Mouse (Mus musculus) CD4-positive, CD25-positive, alpha-beta regulatory T cell, adult 4 months (primary cell): Measurements from ENCODE around the gene Gm49486. TPM values are rescaled to one million over a fixed set of nuclear protein-coding genes. Genes with fewer than 3 reads are reported as not detected.

ENCODE experiments used
- ATAC-seq: one replicate; pipeline ENCODE4 v1.8.0; 2017
- polyA plus RNA-seq, 2 experiments: library from polyadenylated mRNA; unstranded; fragments of 100-300 nt; shearing (Covaris generic); gene quantifications; one replicate each; pipeline ENCODE4 v1.2.1; 2017

The Gm49486 gene
- polyA plus RNA-seq, 2 experiments from 2014 or later: 0.52 TPM; not detected in 1

DNA sequence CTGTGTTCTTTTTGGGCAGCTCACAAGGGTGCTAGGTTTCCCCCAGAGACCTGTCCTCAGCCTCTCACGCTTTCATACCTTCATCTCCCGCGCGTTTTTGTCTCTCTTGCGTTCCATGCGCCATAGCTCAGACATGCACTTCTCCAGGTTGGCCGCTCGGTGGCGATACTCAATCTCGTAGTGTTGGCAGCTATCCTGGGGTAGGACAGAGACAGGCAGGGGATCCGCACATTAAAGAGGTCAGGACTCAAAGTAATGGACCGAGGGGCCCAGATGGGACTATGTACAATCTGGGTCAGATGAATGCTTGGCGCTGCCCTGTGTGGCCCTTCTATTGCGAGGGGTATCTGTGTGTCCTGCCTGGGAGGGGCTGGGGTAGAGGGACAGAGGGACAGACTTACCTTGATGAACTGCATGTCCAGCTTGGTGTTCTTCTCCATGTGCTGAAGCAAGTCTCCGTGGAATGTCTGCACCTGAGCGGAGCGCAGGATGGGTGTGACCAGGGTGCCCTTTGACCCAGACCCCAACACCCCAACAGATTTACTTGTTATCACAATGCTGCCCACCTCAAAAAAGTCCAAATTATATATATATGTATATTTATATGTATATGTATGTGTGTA, 42.0 kb downstream of the Gm49486 start:
- ATAC-seq: peak; percentile 72

DNA sequence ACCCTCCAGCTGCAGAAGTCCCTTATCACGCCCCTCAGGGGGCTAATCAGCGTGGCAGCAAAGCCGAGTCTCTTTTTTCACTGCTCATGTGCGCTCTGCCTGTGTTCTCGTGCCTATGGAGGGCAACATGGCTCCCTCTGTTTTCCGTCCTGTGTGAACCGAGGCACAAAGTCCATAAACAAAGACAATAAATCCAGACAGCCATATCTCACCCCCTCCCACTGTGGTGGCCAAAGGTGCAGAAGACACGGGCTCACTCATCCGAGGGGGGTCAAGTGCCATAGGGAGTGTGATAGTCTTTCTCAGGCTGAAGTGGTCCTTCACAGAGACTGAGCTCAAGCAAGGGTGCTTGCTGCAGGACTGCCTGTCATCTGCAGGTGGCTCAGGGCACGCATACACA, 43.8 kb downstream of the Gm49486 start:
- no peak for ATAC-seq

DNA sequence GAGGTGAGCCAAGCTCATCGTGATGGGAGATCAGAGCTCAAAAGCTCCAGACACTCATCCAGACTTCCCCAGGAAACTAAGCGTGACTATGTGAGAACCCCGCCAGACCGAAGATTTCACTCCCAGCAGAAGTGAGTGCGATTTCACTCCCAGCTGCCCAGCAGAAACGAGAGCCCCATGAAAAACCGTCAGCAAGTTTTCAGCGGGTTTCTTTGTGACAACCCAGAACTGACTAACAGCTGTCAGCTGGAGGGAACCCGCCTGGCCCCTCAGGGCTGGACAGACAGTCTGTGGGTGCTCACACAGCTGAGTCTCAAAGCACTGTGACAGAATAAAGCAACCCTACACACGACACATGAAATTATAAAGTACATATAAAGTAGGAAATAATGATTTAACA, 48.5 kb downstream of the Gm49486 start:
- no peak for ATAC-seq

DNA sequence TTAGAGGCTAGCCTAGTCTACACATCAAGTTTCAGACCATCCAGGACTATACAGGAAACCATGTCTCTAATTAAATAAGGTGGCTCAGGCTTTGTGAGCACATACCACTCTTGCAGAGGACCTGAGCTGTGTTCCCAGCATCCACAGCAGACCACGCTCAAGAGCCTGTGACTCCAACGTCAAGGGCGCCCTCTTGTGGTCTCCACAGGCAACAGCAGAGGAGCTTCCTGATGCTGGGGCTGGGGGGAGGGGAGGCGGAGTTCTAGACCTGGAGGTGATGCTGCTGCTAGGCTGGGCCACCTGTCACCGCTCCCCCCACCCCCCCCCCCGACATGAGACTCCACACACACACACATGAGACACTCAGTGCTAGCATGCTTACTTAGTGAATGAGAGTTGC, 51.0 kb downstream of the Gm49486 start:
- no peak for ATAC-seq

DNA sequence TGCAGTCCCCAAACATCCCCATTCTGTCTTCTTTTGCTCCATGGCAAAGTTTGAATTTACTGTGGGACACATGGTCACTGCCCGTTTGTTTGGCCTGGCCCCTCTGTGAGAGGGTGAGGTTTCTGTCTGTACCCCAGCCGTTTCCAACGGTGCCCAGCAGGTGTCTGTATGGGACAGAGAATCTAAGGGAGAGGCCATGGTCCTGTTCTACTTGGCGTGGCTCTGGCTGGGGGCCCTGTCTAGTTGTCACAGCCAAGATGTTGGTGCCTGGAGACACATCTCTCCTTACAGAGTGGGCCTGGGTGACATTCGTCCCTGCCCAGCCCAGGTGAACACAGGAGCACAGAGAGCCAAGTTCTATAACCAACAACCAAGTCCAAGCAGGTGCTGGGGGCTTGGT, 51.7 kb downstream of the Gm49486 start:
- no peak for ATAC-seq

DNA sequence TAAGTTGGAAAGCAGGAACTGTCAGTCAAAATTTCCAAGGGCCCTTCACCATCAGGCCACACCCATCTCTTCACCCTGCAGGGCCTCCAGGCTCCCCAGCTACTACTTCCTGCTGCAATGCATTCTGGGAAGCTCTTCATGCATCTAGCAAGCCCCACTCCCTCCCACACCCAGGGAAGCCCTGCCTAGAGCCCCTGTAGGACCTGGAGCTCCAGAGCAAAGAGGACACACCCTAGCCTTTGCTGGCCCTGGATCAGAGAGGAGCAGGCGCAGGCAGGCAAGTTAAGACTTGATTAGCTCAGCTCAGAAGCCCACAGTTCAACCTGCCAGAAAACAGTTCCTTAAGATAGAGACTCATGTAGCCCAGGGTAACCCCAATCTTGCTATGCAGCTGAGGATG, 52.2 kb downstream of the Gm49486 start:
- ATAC-seq: peak; percentile 90

DNA sequence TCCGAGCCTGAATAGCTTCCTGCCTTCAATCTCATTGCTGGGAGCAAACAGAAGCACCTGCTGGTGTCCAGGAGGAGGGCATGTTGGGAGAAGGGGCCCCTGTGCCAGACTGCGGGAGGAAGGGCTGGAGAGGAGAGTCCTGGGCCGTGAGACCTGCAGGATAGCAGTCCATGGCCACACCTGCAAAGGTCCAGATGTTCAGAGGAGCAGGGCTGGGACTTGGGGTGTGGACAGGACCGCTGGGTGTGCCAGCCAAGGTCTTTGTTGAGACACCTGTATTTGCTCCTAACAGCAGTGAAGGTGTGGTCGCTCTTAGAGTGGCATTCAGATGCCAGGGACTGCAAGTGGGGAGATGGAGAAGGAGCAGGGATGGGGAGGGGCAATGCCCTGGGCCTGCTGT, 53.2 kb downstream of the Gm49486 start:
- no peak for ATAC-seq

DNA sequence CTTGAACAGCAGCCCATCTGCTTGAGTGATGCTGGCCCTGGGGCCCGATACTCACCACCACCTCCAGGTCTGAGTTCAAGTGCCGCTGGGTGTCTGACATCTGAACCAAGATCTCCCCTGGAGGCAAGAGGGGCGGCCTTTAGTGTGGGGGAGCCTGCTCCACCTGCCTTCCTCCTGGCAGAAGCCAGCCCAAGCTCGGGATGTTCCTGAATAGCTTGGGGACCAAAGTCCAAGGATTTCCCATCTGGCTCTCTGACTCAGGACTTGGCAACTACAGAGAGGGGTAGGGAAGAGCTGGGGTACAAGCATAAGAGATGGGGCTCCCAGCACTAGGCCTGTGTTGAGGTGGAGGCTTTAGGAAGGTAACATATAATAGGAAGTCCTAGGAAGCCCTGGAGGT, 54.2 kb downstream of the Gm49486 start:
- no peak for ATAC-seq

DNA sequence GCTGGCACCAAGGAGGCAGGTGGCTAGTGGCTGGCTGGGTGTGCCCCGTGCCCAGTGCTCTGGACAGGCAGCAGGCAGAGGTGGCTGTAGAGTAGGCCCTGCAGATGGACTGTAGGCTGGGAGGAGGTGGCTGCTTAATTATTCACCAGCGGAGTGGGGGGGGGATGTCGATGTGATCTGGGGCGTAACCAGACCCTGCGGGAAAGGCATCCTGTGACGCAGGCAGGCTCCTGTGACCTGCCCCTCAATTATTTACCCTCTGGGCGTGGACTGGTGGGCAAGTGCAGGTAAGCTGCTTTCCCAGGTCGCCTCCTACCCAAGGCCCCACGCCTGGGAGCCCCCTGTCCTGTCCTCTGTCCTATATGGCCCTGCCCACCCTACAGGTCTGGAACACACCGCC, 56.2 kb downstream of the Gm49486 start, which contains the start of gene Baiap2l2:
Baiap2l2 (minus strand) TSS at position 139 of the 400 bp plus-strand sequence.
- no peak for ATAC-seq

DNA sequence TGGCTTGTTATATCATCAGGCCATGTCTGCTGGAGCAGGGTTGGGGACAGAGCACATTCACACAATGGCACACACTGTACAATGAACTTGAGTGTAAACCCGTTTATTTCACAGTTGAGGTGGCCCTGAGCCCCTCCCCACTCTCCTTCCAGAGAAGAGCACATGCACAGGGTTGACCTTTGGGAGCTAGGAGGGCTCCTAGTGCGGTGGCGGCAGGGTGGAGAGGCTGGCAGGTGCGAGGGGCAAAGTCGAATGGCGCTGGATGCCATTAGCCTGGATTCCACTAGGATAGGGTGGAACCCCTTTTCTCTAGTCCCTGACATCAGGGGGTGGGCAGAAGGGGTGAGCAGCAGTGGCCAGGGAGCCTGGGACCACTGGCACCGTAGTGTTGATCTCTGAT, 57.0 kb downstream of the Gm49486 start:
- ATAC-seq: no peak

DNA sequence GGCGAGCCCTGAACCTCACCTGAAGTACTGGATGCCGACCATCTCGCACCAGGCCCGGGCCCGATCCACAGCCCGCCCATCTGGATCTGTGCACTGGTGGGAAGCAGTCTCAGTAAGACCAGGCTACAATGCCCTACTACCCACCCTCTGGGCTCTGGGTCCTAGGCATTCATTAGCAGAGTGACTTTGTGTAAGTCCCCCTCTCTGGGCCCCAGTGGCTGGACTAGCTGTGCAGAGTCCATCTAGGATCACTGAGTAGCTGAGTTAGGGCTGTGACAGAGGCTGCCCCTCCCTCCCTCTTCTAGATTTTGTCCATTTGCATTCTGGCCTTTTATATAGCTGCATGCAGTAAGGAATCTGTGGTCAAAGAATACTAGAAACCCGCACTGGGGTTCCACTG, 57.9 kb downstream of the Gm49486 start:
- ATAC-seq: no peak

DNA sequence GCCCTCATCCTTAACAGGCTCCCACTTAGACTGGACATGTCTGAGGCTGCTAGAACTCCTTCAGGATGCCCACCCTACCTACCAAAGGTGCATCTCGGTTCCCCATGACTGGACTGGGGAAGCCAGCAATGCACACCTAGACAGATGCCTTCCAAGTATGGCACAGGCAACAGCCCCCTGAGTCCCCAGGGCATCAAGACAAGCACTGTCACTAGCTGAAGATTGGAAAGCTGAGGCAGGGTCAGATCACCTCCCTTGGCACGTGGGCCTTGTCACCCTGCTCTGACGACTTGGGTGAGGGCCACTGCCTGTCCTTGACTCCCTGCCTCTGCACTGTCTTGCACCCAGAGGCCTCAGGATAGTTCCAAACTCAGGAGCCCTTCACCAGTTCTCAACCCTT, 59.2 kb downstream of the Gm49486 start:
- no peak for ATAC-seq

DNA sequence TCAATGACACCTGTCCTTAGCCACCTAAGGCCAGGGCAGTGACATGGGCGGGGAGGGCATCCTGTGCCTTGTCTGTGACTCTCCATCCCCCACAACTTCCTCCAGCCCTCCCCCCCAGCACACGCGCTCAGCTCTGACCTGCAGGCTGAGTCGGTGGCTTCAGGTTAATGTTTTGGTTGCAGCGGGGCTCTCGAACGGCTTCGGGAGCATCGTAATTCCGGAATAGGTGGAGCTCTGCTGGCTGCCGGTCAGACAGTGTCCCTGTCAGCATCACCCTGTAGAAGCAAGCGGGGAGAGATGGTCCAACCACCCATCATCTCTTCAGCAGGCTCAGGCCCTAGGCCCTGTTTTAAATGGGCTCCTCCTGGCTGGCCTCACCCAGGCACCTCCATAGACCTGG, 60.2 kb downstream of the Gm49486 start:
- no peak for ATAC-seq

DNA sequence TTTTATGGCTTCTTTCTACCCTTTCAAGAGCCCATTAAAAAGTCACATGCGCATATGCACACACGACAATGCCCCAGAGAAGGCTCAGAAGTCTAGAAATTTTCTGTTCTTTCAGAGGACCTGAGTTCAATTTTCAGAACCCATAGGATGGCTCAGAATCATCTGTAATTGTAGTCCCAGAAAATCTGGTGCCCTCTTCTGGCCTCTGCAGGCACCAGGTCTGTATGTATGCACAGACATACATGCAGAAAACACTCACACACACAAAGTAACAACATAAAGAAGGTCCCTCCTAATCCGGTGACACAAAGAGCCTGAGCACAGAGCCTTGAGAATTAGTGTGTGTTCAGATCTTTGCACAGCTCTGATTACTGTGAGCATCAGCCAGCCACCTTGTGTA, 61.1 kb downstream of the Gm49486 start:
- no peak for ATAC-seq

DNA sequence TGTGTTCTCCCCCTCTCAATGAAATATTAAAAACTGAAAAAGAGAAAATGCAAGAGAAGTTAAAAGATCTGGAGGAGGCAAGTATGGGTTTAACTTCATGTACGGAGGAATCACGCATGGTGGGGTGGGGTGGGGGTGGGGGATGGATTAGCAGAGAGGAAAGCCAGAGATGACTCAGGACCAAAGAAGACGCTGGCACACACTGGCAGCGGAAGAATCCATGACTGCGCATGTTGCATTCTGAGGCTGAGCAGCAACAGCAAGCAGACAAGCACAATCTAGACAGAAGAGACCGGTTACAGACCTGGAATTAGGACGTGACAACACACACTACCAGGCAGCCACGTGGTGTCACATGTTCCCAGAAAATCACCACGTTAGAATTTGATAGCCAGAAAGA, 63.6 kb downstream of the Gm49486 start:
- ATAC-seq: no peak

DNA sequence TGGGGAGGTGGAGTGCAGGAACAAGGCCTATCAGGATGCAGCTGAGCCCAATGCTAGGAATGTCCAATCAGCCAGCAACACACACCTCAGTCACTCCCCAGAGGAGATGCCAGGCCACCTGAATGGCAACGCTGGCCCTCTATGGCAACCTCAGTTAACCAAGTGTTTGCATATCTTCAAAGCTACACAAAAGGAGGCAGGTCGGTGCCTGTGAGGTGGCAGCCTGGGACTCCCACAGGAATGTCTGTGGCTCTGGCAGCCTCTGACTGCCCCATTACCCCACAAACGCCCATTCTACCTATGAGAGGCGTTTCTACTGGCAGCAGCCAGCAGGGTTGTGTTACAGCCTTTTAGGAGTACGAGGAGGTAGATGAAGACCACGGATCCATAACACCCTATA, 69.4 kb downstream of the Gm49486 start:
- no peak for ATAC-seq

DNA sequence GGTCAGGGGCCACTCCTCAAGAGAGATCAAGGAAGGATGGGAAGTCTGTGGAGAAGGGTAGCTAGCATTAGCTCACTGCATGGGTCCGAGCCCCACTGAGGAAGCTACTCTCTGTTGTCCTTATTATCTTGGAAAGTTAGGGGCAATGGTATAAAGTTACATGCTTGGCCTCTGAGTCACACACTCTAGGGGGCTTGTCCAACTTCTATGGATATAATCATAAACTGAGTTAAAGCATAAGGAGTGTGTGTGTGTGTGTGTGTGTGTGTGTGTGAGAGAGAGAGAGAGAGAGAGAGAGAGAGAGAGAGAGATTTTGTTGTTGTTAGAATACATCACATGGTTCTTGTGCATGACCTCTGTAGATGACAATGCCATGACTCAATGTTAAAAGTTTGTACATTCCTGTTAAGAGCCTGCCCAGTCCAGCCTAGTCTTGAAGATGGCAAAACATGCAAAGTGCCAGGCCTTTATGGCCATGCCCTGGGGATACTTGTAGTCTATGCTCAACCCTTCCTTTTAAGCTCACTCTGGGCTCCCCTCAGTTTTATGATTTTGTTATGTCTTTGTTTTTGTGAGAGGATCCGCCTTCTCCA, 70.5 kb downstream of the Gm49486 start:
- ATAC-seq: no peak

DNA sequence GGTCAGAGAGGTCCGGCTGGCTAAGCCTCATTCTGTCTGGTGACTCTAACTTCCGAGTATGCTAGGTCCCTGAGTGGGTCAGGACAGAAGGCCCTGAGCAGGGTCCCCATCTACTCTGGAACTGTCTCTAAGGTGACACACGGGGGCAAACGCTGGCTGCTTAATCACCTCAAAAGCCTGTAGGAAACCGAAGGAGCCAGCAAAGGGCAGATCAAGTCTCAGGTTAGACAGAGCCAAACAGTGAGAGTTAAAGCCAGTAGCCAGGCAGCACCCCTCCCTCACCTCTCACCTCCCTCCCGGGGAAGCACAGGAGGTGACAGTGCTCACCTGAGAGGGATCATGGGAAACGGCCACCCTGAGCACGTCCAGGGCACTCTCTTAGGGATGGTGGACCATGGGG, 74.5 kb downstream of the Gm49486 start:
- ATAC-seq: no peak

DNA sequence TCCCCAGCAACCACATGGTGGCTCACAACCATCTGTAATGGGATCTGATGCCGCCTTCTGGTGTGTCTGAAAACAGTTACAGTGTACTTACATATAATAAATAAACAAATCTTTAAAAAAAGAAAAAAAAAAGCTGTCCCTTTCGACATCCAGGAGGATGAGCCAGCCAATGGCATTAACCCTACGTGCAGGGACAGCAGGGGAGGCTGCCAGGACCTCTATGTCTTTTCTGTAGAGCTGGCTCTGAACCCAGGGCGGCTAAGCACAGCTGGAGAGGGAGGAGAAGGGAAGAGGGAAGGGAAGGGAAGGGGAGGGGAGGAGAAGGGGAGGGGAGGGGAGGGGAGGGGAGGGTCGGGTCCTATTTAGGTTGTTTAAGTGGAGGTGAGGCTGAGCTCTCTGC, 75.6 kb downstream of the Gm49486 start:
- no peak for ATAC-seq

DNA sequence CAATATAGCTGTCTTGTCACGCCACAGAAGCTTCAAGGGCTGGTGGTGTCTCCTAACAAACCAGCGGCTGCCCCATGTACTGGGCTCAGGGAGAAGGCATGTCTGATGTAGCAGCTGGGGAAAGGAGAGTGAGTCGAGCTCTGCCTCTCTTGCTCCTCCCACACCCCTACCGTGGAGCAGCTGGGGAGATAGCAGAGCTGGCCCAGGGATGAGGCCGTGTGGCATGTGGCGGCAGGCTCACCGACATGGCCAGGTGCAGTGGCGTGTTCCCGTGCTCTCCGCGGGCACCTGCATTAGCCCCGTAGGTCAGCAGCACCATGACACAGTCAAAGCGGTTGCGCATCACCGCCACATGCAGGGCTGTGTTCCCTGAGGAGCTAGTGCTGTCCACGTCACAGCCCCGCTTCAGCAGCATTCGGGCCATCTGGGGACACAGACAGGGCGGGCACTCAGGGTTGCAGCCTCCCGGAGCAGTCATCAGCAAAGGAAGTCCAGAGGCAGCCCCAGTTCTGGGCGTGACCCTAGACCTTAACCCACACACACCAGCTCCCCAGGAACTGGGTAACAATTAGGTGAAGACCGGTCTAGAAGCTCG, 76.9 kb downstream of the Gm49486 start:
- no peak for ATAC-seq
